ENCODE assay signal across 8 mouse cellular contexts in the genomic region with DNA sequence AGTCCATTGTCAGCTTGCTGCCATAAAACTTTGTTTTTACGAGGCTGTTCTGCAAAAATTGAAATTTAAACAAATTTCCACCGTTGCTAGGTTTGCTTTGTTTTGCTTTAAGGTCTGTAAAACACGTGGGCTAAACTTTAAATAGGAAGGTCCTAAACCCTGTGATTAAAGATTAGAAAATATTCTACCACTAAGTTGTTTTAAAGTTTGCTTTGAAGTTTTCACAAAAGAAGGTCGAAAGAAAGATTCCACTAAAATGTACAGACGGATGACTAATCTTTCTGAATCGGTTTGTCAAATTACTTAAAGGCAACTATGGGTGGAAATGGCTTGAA. TPM values are rescaled to one million over a fixed set of nuclear protein-coding genes. Genes with fewer than 3 reads are reported as not detected.
DNase-seq lines count a peak whose midpoint lies in the region; ATAC-seq and TF ChIP-seq lines count a peak whose summit lies in the region.

Cd24a (plus strand) TSS at position 288 of the 335 bp plus-strand sequence.

- no peak for TF ChIP-seq CTCF in E14TG2a.4 (conservative IDR thresholded peaks at IDR 0.05; ENCODE audit: low read length)

- H3K4me2 ChIP-seq in heart, embryonic 14.5 days (ENCODE audit: low read length): peak within 1 kb of the TSS; percentile 97
- peak within 1 kb of the TSS; percentile 90 for H3K4me2 ChIP-seq in embryonic facial prominence, embryonic 15.5 days (replicated peaks)
- H3K4me2 ChIP-seq in hindbrain, embryonic 13.5 days: peak within 1 kb of the TSS; percentile 64

- H3K9me3 ChIP-seq in heart, embryonic 14.5 days (ENCODE audit: control insufficient read depth, low read length): no peaks in the 10 kb centered on the region
- H3K9me3 ChIP-seq in E14TG2a.4 (ENCODE audit: low read length): peaks cover 2% of the 10 kb centered on the region
- H3K9me3 ChIP-seq in embryonic facial prominence, embryonic 15.5 days (replicated peaks): no peaks in the 10 kb centered on the region
- no peaks in the 10 kb centered on the region for H3K9me3 ChIP-seq in hindbrain, embryonic 13.5 days
- H3K9me3 ChIP-seq in midbrain, embryonic 10.5 days (replicated peaks): no peaks in the 10 kb centered on the region

- 0 out of 2 replicates have a peak, but pooled peaks cover 5% of the 10 kb centered on the region for H3K36me3 ChIP-seq in heart, embryonic 14.5 days (ENCODE audit: control insufficient read depth, insufficient read depth, low read length)
- no peaks in the 10 kb centered on the region for H3K36me3 ChIP-seq in E14TG2a.4 (ENCODE audit: insufficient read depth, low read length)
- H3K36me3 ChIP-seq in embryonic facial prominence, embryonic 15.5 days: no peaks in the 10 kb centered on the region; the same call in 1 of the 2 replicates
- peaks cover 13% of the 10 kb centered on the region for H3K36me3 ChIP-seq in hindbrain, embryonic 13.5 days
- peaks cover 15% of the 10 kb centered on the region for H3K36me3 ChIP-seq in midbrain, embryonic 10.5 days

- 2% methylated on average over 6 of the region's 6 CpGs for WGBS in heart, embryonic 14.5 days
- 1% methylated on average over 6 of the region's 6 CpGs for WGBS in embryonic facial prominence, embryonic 15.5 days
- WGBS in hindbrain, embryonic 13.5 days: 2% methylated on average over 6 of the region's 6 CpGs
- under 1% methylated on average over 6 of the region's 6 CpGs for WGBS in midbrain, embryonic 10.5 days

- H3K27me3 ChIP-seq in heart, embryonic 14.5 days (ENCODE audit: control insufficient read depth, insufficient read depth, low read length): no peaks in the 10 kb centered on the region
- peaks cover 61% of the 10 kb centered on the region for H3K27me3 ChIP-seq in E14TG2a.4 (ENCODE audit: insufficient read depth, low read length)
- H3K27me3 ChIP-seq in embryonic facial prominence, embryonic 15.5 days: peaks cover 10% of the 10 kb centered on the region; the same call in 1 of the 2 replicates
- no peaks in the 10 kb centered on the region for H3K27me3 ChIP-seq in hindbrain, embryonic 13.5 days
- H3K27me3 ChIP-seq in midbrain, embryonic 10.5 days (ENCODE audit: low read depth, poor library complexity, severe bottlenecking): peaks cover 21% of the 10 kb centered on the region

- ATAC-seq in heart, embryonic 14.5 days (ENCODE audit: insufficient number of reproducible peaks, insufficient read depth, low FRiP score, low read depth): no peak
- no peak for ATAC-seq in embryonic facial prominence, embryonic 15.5 days (ENCODE audit: insufficient number of reproducible peaks, low FRiP score, low TSS enrichment, low read depth)
- no peak for ATAC-seq in hindbrain, embryonic 13.5 days (ENCODE audit: low FRiP score)

- DNase-seq in heart, adult 9 months (ENCODE audit: low spot score in 2 of 2): no peak
- no peak for DNase-seq in midbrain, embryonic 10.5 days (ENCODE audit: low spot score)
- no peak for DNase-seq in right cerebral cortex, adult 2 months (ENCODE audit: low spot score in 2 of 2)
- no peak for DNase-seq in cerebellum, postnatal 14 days

- peaks cover 2 to 6% of the 10 kb centered on the region in 2 experiments; a peak in 1 of 4 replicates for H3K4me1 ChIP-seq in heart, embryonic 14.5 days (ENCODE audit: control insufficient read depth in 2 of 2, insufficient read depth in 2 of 2, low read length in 2 of 2)
- H3K4me1 ChIP-seq in E14TG2a.4 (replicated peaks; ENCODE audit: low read depth, low read length): peaks cover 56% of the 10 kb centered on the region
- peaks cover 16% of the 10 kb centered on the region for H3K4me1 ChIP-seq in embryonic facial prominence, embryonic 15.5 days
- peaks cover 27% of the 10 kb centered on the region for H3K4me1 ChIP-seq in hindbrain, embryonic 13.5 days (replicated peaks)
- H3K4me1 ChIP-seq in midbrain, embryonic 10.5 days: peaks cover 35% of the 10 kb centered on the region

- peak within 1 kb of the TSS; percentile 86 to 89 for H3K27ac ChIP-seq in heart, embryonic 14.5 days (replicated peaks in 1 of 2; ENCODE audit: control insufficient read depth in 1 of 2, insufficient read depth in 1 of 2, low read depth in 2 of 2, low read length in 2 of 2)
- H3K27ac ChIP-seq in embryonic facial prominence, embryonic 15.5 days (replicated peaks): peak within 1 kb of the TSS; percentile 93
- peak within 1 kb of the TSS; percentile 99 for H3K27ac ChIP-seq in hindbrain, embryonic 13.5 days
- H3K27ac ChIP-seq in midbrain, embryonic 10.5 days (replicated peaks): peak within 1 kb of the TSS; percentile 94

- peak within 1 kb of the TSS; percentile 67 to 71 for H3K4me3 ChIP-seq in heart, embryonic 14.5 days (ENCODE audit: control insufficient read depth in 1 of 2, insufficient read depth in 1 of 2, low read depth in 1 of 2, low read length in 2 of 2)
- H3K4me3 ChIP-seq in E14TG2a.4 (replicated peaks; ENCODE audit: low read length): peak within 1 kb of the TSS; percentile 84
- peak within 1 kb of the TSS; percentile 58 for H3K4me3 ChIP-seq in embryonic facial prominence, embryonic 15.5 days (replicated peaks)
- H3K4me3 ChIP-seq in hindbrain, embryonic 13.5 days: peak within 1 kb of the TSS; percentile 86
- H3K4me3 ChIP-seq in midbrain, embryonic 10.5 days: peak within 1 kb of the TSS; percentile 70

- H3K9ac ChIP-seq in heart, embryonic 14.5 days (ENCODE audit: low read length): peak within 1 kb of the TSS; percentile 76
- H3K9ac ChIP-seq in embryonic facial prominence, embryonic 15.5 days: peak within 1 kb of the TSS; percentile 43
- H3K9ac ChIP-seq in hindbrain, embryonic 13.5 days: peak within 1 kb of the TSS; percentile 99

RNA-seq across cellular contexts. Expression of gene Cd24a, which starts in this region (rescaled TPM):
- polyA plus RNA-seq in heart, embryonic 14.5 days (2014; fragmentation: Nextera tagmentation; extraction: Ambion mirVana): 80.4 and 81.2 TPM in 2 replicates
- polyA plus RNA-seq in embryonic facial prominence, embryonic 15.5 days (2015; fragmentation: Nextera tagmentation; extraction: Ambion mirVana): 155 and 175 TPM in 2 replicates
- 1,003 and 1,012 TPM in 2 replicates for polyA plus RNA-seq in hindbrain, embryonic 13.5 days (2015; fragmentation: Nextera tagmentation; extraction: Ambion mirVana)
- 269 and 314 TPM in 2 replicates for polyA plus RNA-seq in midbrain, embryonic 10.5 days (2016; fragmentation: Nextera tagmentation; extraction: Ambion mirVana)

Comparison
In these comparisons a context has a peak if more than half of its experiments do, and no peak if none do; other contexts are left out.
1. H3K9ac ChIP-seq: peak in every context shown above with its lines; median percentile 99 in hindbrain, embryonic 13.5 days; 76 in heart, embryonic 14.5 days; 43 in embryonic facial prominence, embryonic 15.5 days.